Mouse (Mus musculus) liver, embryonic 11.5 days (tissue): Measurements from ENCODE around the gene Sorcs2. TPM values are rescaled to one million over a fixed set of nuclear protein-coding genes. Genes with fewer than 3 reads are reported as not detected.

Experiments used
- ATAC-seq: fragments of 200-750 bp; cut with Nextera tagmentation; replicated peaks from 2 replicates; pipeline ENCODE4 v1.8.0; 2017; ENCODE audit warnings: moderate number of reproducible peaks, mild to moderate bottlenecking, moderate TSS enrichment, moderate library complexity; ENCODE audit not compliant: low FRiP score
- DNase-seq: peaks from one replicate; pipeline ENCODE4 v3.0.0-alpha.2; 2017; ENCODE audit warnings: low spot score
- H3K27ac ChIP-seq: fragments of 300-500 bp; sonication (generic); 2 replicates; pipeline ENCODE4 v1.5.1; 2014; ENCODE audit warnings: mild to moderate bottlenecking, low read depth, low read length, control low read depth
- H3K27me3 ChIP-seq: fragments of 300-500 bp; sonication (generic); replicated peaks from 2 replicates; pipeline ENCODE4 v1.6.1; 2014; ENCODE audit warnings: low read length, mixed read lengths; ENCODE audit not compliant: control insufficient read depth, insufficient read depth
- H3K36me3 ChIP-seq: fragments of 300-500 bp; sonication (generic); 2 replicates; pipeline ENCODE4 v1.6.1; 2014; ENCODE audit warnings: mild to moderate bottlenecking, low read length, moderate library complexity, mixed read lengths; ENCODE audit not compliant: control insufficient read depth, insufficient read depth
- H3K4me1 ChIP-seq: fragments of 300-500 bp; sonication (generic); replicated peaks from 2 replicates; pipeline ENCODE4 v1.6.1; 2014; ENCODE audit warnings: low read length, mixed read lengths; ENCODE audit not compliant: control insufficient read depth, insufficient read depth
- H3K4me2 ChIP-seq: fragments of 300-500 bp; sonication (generic); 2 replicates; pipeline ENCODE4 v1.6.1; 2014; ENCODE audit warnings: mild to moderate bottlenecking, control low read depth, moderate library complexity
- H3K4me3 ChIP-seq: fragments of 300-500 bp; sonication (generic); 2 replicates; pipeline ENCODE4 v1.5.1; 2014; ENCODE audit warnings: low read depth, low read length, control low read depth
- H3K9ac ChIP-seq: fragments of 300-500 bp; sonication (generic); 2 replicates; pipeline ENCODE4 v1.6.1; 2014; ENCODE audit warnings: low read depth, low read length, control low read depth
- H3K9me3 ChIP-seq: fragments of 300-500 bp; sonication (generic); 2 replicates; pipeline ENCODE4 v1.6.1; 2016; ENCODE audit warnings: low read length, inconsistent platforms, mixed read lengths; ENCODE audit not compliant: control insufficient read depth
- WGBS: fragments of 180-500 bp; shearing (Covaris S2); extraction: QIAGEN DNeasy Blood & Tissue Kit; methylation state at CpG from one replicate; pipeline ENCODE4 v1.1.7; 2014; 5-methylcytosine and 5-hydroxymethylcytosine counted together
- polyA plus RNA-seq: library from polyadenylated mRNA; unstranded; fragments of >200 nt; fragmentation: Nextera tagmentation; extraction: Ambion mirVana; gene quantifications from 2 replicates; pipeline ENCODE4 v1.2.1, GENCODE M21; 2014

Gene Sorcs2
- polyA plus RNA-seq, 1 experiment from 2014 or later, result 2.2 TPM

GRCm38 (mm10) chr5:36083869-36084565 lies 313.9 kb downstream of the Sorcs2 start:
- H3K4me3 ChIP-seq, result no peak overlapping the region
- WGBS, result 80% methylated on average over 9 of the region's 9 CpGs

GRCm38 (mm10) chr5:36081021-36081420 lies 316.9 kb downstream of the Sorcs2 start:
- Histone ChIP-seq H3K9me3 (no peaks in the 10 kb centered on the region), H3K36me3 (no peaks in the 10 kb centered on the region), H3K27me3 (no peaks in the 10 kb centered on the region), H3K4me3 (no peak overlapping the region), H3K27ac (no peak overlapping the region), H3K4me2 (no peak overlapping the region), H3K4me1 (no peaks in the 10 kb centered on the region), H3K9ac (no peak overlapping the region)
- 81% methylated on average over 8 of the region's 8 CpGs for WGBS
- DNase-seq (no peak), ATAC-seq (no peak)

More at GRCm38 (mm10) chr5:36083869-36084565, 313.9 kb downstream of the Sorcs2 start:
- Histone ChIP-seq H3K4me1 (no peaks in the 10 kb centered on the region), H3K9ac (no peak overlapping the region), H3K36me3 (no peaks in the 10 kb centered on the region), H3K27me3 (no peaks in the 10 kb centered on the region), H3K4me2 (no peak overlapping the region), H3K9me3 (no peaks in the 10 kb centered on the region), H3K27ac (no peak overlapping the region)
- no peak for DNase-seq
- ATAC-seq, result no peak

DNA sequence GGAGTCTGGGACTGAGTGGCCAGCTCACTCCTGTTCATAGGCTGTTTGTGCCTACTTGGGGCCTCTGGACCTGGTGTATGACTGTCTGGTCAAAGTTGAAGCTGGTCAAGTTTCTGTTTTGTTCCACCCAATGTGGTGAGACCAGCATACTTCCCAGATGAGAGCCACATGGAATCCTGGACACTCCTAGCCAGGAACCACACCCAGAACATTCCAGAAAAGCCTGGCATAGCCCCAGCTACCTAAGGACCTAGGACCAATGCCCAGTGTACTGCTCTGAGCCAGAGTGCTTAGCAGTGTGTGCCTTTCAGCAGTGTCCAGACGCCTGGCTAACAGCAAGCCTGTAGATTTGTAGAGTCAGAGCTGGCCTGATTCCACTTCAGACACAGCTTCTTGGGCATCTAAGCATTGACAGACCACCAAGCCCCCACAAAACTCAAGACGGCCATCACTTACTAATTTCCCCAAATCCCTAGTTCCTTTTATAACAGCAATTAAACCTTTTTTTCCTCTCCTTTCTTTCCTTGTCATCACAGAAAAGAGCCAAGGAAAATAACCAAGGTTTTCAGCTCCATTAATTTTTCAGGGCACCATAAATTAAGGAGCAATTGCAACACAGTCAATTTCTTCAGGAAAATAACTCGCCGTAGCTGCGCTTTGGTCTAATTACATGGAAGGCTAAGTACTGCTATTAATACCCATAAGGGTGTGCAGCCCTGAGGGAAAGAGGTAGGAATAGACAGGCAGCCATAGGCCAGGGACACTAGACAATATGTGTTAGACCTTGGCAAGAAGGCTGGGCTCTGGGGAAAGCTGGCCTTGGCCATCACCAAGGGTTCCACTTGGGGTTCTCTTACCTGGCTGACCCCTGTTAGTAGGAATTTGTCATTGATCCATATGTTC lies 322.5 kb downstream of the Sorcs2 start:
- no peak for DNase-seq

GRCm38 (mm10) chr5:36069503-36070360 lies 328.2 kb downstream of the Sorcs2 start:
- WGBS, result 46% methylated on average over 6 of the region's 6 CpGs
- Histone ChIP-seq H3K9me3 (no peaks in the 10 kb centered on the region), H3K4me3 (no peak overlapping the region), H3K4me1 (no peaks in the 10 kb centered on the region; the same call in 1 of the 2 replicates), H3K4me2 (no peak overlapping the region), H3K27ac (no peak overlapping the region), H3K27me3 (no peaks in the 10 kb centered on the region), H3K9ac (no peak overlapping the region), H3K36me3 (no peaks in the 10 kb centered on the region)
- ATAC-seq (no peak), DNase-seq (no peak)

More for the DNA sequence above, 322.5 kb downstream of the Sorcs2 start:
- ATAC-seq, result no peak
- H3K27ac ChIP-seq, result no peak overlapping the region
- H3K9me3 ChIP-seq, result no peaks in the 10 kb centered on the region
- H3K27me3 ChIP-seq, result no peaks in the 10 kb centered on the region
- WGBS, result 82% methylated on average over 5 of the region's 5 CpGs
- no peaks in the 10 kb centered on the region for H3K4me1 ChIP-seq
- no peak overlapping the region for H3K4me2 ChIP-seq
- no peak overlapping the region for H3K9ac ChIP-seq
- H3K4me3 ChIP-seq, result no peak overlapping the region
- H3K36me3 ChIP-seq, result no peaks in the 10 kb centered on the region

DNA sequence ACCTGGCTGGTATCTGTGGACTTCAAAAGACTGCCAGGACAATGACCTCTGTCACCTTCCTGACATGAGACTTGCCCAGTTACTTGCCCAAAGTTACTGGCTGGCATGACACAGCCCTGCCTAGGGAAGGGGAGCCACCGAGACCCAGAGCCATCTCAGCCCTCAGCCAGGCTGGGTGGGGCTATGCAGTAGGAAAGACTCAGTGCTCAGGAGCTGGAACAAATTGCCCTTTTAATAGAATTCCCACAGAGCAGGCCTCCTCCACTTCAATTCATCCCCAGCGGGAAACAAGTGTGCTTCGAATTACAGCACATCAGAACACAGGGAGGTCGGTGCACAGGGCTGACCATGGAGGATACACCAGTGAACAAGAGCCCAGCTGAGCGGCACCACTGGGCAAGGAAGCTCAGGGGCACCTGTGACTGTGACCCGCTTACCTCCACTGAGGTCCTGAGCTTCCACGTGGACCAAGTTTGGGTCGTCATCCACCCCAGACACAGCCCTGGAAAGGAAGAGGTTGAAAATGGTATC lies 330.2 kb downstream of the Sorcs2 start:
- ATAC-seq, result no peak
- H3K27ac ChIP-seq, result no peak overlapping the region
- no peaks in the 10 kb centered on the region for H3K36me3 ChIP-seq
- no peak for DNase-seq
- H3K27me3 ChIP-seq, result no peaks in the 10 kb centered on the region
- no peak overlapping the region for H3K4me3 ChIP-seq
- H3K9ac ChIP-seq, result no peak overlapping the region
- 71% methylated on average over 8 of the region's 8 CpGs for WGBS
- H3K9me3 ChIP-seq, result no peaks in the 10 kb centered on the region
- H3K4me1 ChIP-seq, result no peaks in the 10 kb centered on the region; the same call in 1 of the 2 replicates
- H3K4me2 ChIP-seq, result no peak overlapping the region

GRCm38 (mm10) chr5:36057804-36058322 lies 340.1 kb downstream of the Sorcs2 start:
- no peak overlapping the region for H3K27ac ChIP-seq

GRCm38 (mm10) chr5:36056921-36057320 lies 341.0 kb downstream of the Sorcs2 start:
- Histone ChIP-seq H3K4me1 (no peaks in the 10 kb centered on the region), H3K4me2 (no peak overlapping the region), H3K27ac (no peak overlapping the region), H3K4me3 (no peak overlapping the region), H3K36me3 (no peaks in the 10 kb centered on the region), H3K27me3 (no peaks in the 10 kb centered on the region), H3K9ac (no peak overlapping the region), H3K9me3 (no peaks in the 10 kb centered on the region)
- no peak for ATAC-seq
- 87% methylated on average over 2 of the region's 2 CpGs for WGBS
- no peak for DNase-seq

More at GRCm38 (mm10) chr5:36057804-36058322, 340.1 kb downstream of the Sorcs2 start:
- Histone ChIP-seq H3K27me3 (no peaks in the 10 kb centered on the region), H3K4me1 (no peaks in the 10 kb centered on the region), H3K9ac (no peak overlapping the region), H3K36me3 (no peaks in the 10 kb centered on the region), H3K9me3 (no peaks in the 10 kb centered on the region), H3K4me3 (no peak overlapping the region), H3K4me2 (no peak overlapping the region)
- 80% methylated on average over 14 of the region's 14 CpGs for WGBS
- ATAC-seq (no peak), DNase-seq (no peak)

DNA sequence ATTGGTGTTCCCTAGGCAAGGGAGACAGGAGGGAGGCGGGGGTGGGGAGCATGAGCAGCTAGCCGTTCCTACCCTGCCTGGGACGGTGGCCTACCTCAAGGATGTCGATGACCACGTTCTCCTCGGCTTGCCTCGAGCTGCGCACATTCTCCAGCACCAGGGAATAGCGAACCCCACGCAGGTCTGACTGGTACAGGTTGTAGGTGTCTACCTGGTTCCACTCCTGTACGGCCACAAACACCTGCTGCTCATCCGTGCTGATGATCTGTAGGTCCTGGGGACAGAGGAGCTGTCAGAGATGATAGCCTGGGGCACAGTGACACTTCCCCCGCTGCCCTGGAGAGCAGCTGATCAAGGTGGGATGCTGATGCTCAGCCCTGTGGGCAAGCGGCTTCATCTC lies 342.1 kb downstream of the Sorcs2 start:
- DNase-seq (no peak), ATAC-seq (no peak)
- Histone ChIP-seq H3K9me3 (no peaks in the 10 kb centered on the region), H3K27ac (no peak overlapping the region), H3K9ac (no peak overlapping the region), H3K36me3 (no peaks in the 10 kb centered on the region), H3K4me2 (no peak overlapping the region), H3K4me1 (no peaks in the 10 kb centered on the region), H3K4me3 (no peak overlapping the region), H3K27me3 (no peaks in the 10 kb centered on the region)
- 73% methylated on average over 14 of the region's 14 CpGs for WGBS
